Mouse (Mus musculus) naive thymus-derived CD4-positive, alpha-beta T cell, adult 2 months (primary cell): ENCODE data around the gene Zdhhc6.

Source experiments
- DNase-seq: peaks from one replicate; pipeline ENCODE4 v3.0.0-alpha.2; 2011; ENCODE audit warnings: low read depth

Gene Zdhhc6

GRCm38 (mm10) chr19:55315452-55316108 lies at the start of gene Zdhhc6:
Gene Zdhhc6, minus strand, starts transcription at chr19:55316032.
- no peak for DNase-seq

GRCm38 (mm10) chr19:55362606-55363005 lies 46.8 kb upstream of the Zdhhc6 start:
- no peak for DNase-seq

- DNase-seq: no peak
These were observed 35.0 kb upstream of the Zdhhc6 start for GRCm38 (mm10) chr19:55350673-55351378.

GRCm38 (mm10) chr19:55348187-55348586 lies 32.4 kb upstream of the Zdhhc6 start:
- no peak for DNase-seq

- DNase-seq: no peak
These were observed 27.4 kb upstream of the Zdhhc6 start for GRCm38 (mm10) chr19:55343274-55343673.

- no peak for DNase-seq
These were observed 26.6 kb upstream of the Zdhhc6 start for GRCm38 (mm10) chr19:55342423-55342822.

GRCm38 (mm10) chr19:55341377-55341776 lies 25.5 kb upstream of the Zdhhc6 start:
- no peak for DNase-seq

- DNase-seq: no peak
These were observed 24.7 kb upstream of the Zdhhc6 start for GRCm38 (mm10) chr19:55340521-55340920.

- peak; percentile 11 for DNase-seq
These were observed 21.8 kb upstream of the Zdhhc6 start for GRCm38 (mm10) chr19:55337664-55338063.

- DNase-seq: no peak
These were observed 21.2 kb upstream of the Zdhhc6 start for GRCm38 (mm10) chr19:55337066-55337465.

- DNase-seq: no peak
These were observed 20.6 kb upstream of the Zdhhc6 start for GRCm38 (mm10) chr19:55336441-55336840.

GRCm38 (mm10) chr19:55335881-55336280 lies 20.0 kb upstream of the Zdhhc6 start:
- peak; percentile 23 for DNase-seq

- DNase-seq: peak; percentile 80
These were observed 16.9 kb upstream of the Zdhhc6 start for GRCm38 (mm10) chr19:55332641-55333268.

- no peak for DNase-seq
These were observed 15.9 kb upstream of the Zdhhc6 start for GRCm38 (mm10) chr19:55331776-55332175.

- DNase-seq: no peak
These were observed 11.7 kb upstream of the Zdhhc6 start for GRCm38 (mm10) chr19:55327510-55327909.

- DNase-seq: no peak
These were observed 6.8 kb upstream of the Zdhhc6 start for GRCm38 (mm10) chr19:55322604-55323003.

GRCm38 (mm10) chr19:55319521-55319920 lies 3.7 kb upstream of the Zdhhc6 start:
- no peak for DNase-seq

GRCm38 (mm10) chr19:55319036-55319435 lies 3.2 kb upstream of the Zdhhc6 start:
- DNase-seq: no peak

- no peak for DNase-seq
These were observed 1.1 kb upstream of the Zdhhc6 start for GRCm38 (mm10) chr19:55316901-55317300.

- DNase-seq: peak; percentile 97
These were observed 380 bp upstream of the Zdhhc6 start, which contains the start of gene Vti1a for GRCm38 (mm10) chr19:55316109-55316714. Gene Vti1a, plus strand, starts transcription at chr19:55316295.

- DNase-seq: no peak
These were observed 2.2 kb downstream of the Zdhhc6 start for GRCm38 (mm10) chr19:55313649-55314048.

GRCm38 (mm10) chr19:55311874-55312273 lies 4.0 kb downstream of the Zdhhc6 start:
- no peak for DNase-seq

GRCm38 (mm10) chr19:55305024-55305423 lies 10.8 kb downstream of the Zdhhc6 start:
- peak; percentile 34 for DNase-seq
